Mouse (Mus musculus) neural tube, embryonic 14.5 days (tissue): ENCODE measurements around the gene Rcan1. TPM values are rescaled to one million over a fixed set of nuclear protein-coding genes. Genes with fewer than 3 reads are reported as not detected.
A peak's percentile ranks its signal among the peaks of the same experiment; 100 is the strongest.

ENCODE experiments used
- ATAC-seq: fragments of 200-750 bp; cut with Nextera tagmentation; 2 replicates; pipeline ENCODE4 v1.8.0; 2017; ENCODE audit warnings: low read depth, mild to moderate bottlenecking, moderate TSS enrichment, moderate library complexity
- H3K27ac ChIP-seq: fragments of 300-500 bp; sonication (generic); 2 replicates; pipeline ENCODE4 v1.5.1; 2014; ENCODE audit warnings: low read depth, mild to moderate bottlenecking, control low read depth, low read length, moderate library complexity, mixed read lengths
- H3K27me3 ChIP-seq: fragments of 300-500 bp; sonication (generic); 2 replicates; pipeline ENCODE4 v1.6.1; 2014; ENCODE audit warnings: low read length; ENCODE audit not compliant: control insufficient read depth, insufficient read depth
- H3K36me3 ChIP-seq: fragments of 300-500 bp; sonication (generic); 2 replicates; pipeline ENCODE4 v1.6.1; 2014; ENCODE audit warnings: low read length, mixed read lengths; ENCODE audit not compliant: control insufficient read depth, insufficient read depth
- H3K4me1 ChIP-seq: fragments of 300-500 bp; sonication (generic); 2 replicates; pipeline ENCODE4 v1.6.1; 2014; ENCODE audit warnings: low read length; ENCODE audit not compliant: control insufficient read depth, insufficient read depth
- H3K4me2 ChIP-seq: fragments of 300-500 bp; sonication (generic); 2 replicates; pipeline ENCODE4 v1.6.1; 2014; ENCODE audit warnings: mild to moderate bottlenecking, low read depth, low read length, control low read depth
- H3K4me3 ChIP-seq: fragments of 300-500 bp; sonication (generic); 2 replicates; pipeline ENCODE4 v1.5.1; 2014; ENCODE audit warnings: low read depth, low read length, control low read depth, mixed read lengths
- H3K9ac ChIP-seq: fragments of 300-500 bp; sonication (generic); replicated peaks from 2 replicates; pipeline ENCODE4 v1.6.1; 2014; ENCODE audit warnings: low read depth, mild to moderate bottlenecking, control low read depth, low read length, mixed read lengths
- H3K9me3 ChIP-seq: fragments of 300-500 bp; sonication (generic); 2 replicates; pipeline ENCODE4 v1.6.1; 2016; ENCODE audit warnings: low read length; ENCODE audit not compliant: control insufficient read depth
- WGBS: fragments of 180-500 bp; shearing (Covaris S2); extraction: QIAGEN DNeasy Blood & Tissue Kit; methylation state at CpG from one replicate; pipeline ENCODE4 v1.1.7; 2014; 5-methylcytosine and 5-hydroxymethylcytosine counted together
- polyA plus RNA-seq: library from polyadenylated mRNA; unstranded; fragments of >200 nt; fragmentation: Nextera tagmentation; extraction: Ambion mirVana; gene quantifications from 2 replicates; pipeline ENCODE4 v1.2.1, GENCODE M21; 2014

The Rcan1 gene
- polyA plus RNA-seq, 1 experiment from 2014 or later, result 70.6 TPM

- H3K4me2 ChIP-seq, result no peak overlapping the region
- no peak overlapping the region for H3K27ac ChIP-seq
- WGBS, result 98% methylated on average over 3 of the region's 3 CpGs
- 0 out of 2 replicates have a peak, but pooled peaks cover 4% of the 10 kb centered on the region for H3K36me3 ChIP-seq
- no peak overlapping the region for H3K9ac ChIP-seq
- H3K27me3 ChIP-seq, result no peaks in the 10 kb centered on the region
- no peak overlapping the region for H3K4me3 ChIP-seq
- H3K9me3 ChIP-seq, result no peaks in the 10 kb centered on the region
- ATAC-seq, result no peak
- no peaks in the 10 kb centered on the region; the same call in 1 of the 2 replicates for H3K4me1 ChIP-seq
These were observed 37.5 kb downstream of the Rcan1 start for GRCm38 (mm10) chr16:92433176-92433575.

GRCm38 (mm10) chr16:92430731-92431130 is 39.9 kb downstream of the Rcan1 start:
- Histone ChIP-seq H3K4me2 (no peak overlapping the region), H3K9ac (no peak overlapping the region), H3K27me3 (no peaks in the 10 kb centered on the region), H3K4me3 (no peak overlapping the region), H3K27ac (no peak overlapping the region), H3K9me3 (no peaks in the 10 kb centered on the region), H3K4me1 (no peaks in the 10 kb centered on the region; the same call in 1 of the 2 replicates), H3K36me3 (0 out of 2 replicates have a peak, but pooled peaks cover 4% of the 10 kb centered on the region)
- 95% methylated on average over 8 of the region's 8 CpGs for whole genome bisulfite sequencing
- ATAC-seq, result no peak

DNA sequence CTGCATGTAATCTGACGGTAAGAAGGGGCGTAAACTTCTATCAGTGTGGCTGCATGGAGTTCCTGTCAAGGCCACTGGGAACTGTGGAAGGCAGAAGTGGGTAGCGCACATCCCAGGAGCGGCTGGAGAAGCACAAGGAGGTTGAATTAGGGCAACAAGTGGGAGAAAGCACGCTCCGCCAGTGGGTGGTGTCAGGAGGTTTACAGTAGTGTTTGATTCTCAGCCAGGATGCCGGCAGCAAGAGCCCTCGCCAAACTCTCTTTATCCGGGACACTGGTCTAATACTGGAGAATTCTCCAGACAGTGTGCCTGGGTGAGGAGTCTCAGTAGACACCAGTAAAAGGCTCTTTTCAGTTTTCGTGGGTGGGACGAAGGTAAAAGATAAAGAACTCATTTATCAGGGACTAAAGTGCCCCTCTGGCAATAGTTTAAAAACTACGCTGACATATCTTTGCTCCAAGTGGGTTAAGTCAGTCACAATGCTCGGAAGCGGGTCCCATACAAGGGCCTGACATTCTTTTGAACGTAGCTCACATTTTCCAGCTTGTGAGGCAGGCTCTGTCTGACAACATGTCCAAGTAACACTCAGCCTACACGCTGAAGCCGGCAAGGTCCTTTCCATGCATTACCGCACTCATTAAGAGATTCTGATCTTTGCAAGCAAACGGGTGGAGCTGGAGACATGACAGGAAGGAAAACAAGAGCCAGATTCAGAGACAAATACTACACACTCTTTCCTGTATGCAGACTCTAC is 42.3 kb downstream of the Rcan1 start:
- no peak overlapping the region for H3K4me2 ChIP-seq
- H3K27ac ChIP-seq, result no peak overlapping the region
- no peak overlapping the region for H3K9ac ChIP-seq
- H3K4me1 ChIP-seq, result peaks cover 2% of the 10 kb centered on the region; the same call in 1 of the 2 replicates
- H3K9me3 ChIP-seq, result no peaks in the 10 kb centered on the region
- 66% methylated on average over 19 of the region's 19 CpGs for WGBS
- ATAC-seq, result 0 out of 2 replicates have a peak, but pooled peaks have one; percentile 19
- H3K27me3 ChIP-seq, result no peaks in the 10 kb centered on the region
- H3K36me3 ChIP-seq, result no peaks in the 10 kb centered on the region
- H3K4me3 ChIP-seq, result no peak overlapping the region

GRCm38 (mm10) chr16:92426708-92427107 is 44.0 kb downstream of the Rcan1 start:
- Histone ChIP-seq H3K4me2 (no peak overlapping the region), H3K9ac (no peak overlapping the region), H3K4me1 (peaks cover 6% of the 10 kb centered on the region; the same call in 1 of the 2 replicates), H3K4me3 (no peak overlapping the region), H3K27me3 (no peaks in the 10 kb centered on the region), H3K27ac (no peak overlapping the region), H3K9me3 (no peaks in the 10 kb centered on the region), H3K36me3 (no peaks in the 10 kb centered on the region)
- WGBS, result 30% methylated on average over 6 of the region's 6 CpGs
- no peak for ATAC-seq

DNA sequence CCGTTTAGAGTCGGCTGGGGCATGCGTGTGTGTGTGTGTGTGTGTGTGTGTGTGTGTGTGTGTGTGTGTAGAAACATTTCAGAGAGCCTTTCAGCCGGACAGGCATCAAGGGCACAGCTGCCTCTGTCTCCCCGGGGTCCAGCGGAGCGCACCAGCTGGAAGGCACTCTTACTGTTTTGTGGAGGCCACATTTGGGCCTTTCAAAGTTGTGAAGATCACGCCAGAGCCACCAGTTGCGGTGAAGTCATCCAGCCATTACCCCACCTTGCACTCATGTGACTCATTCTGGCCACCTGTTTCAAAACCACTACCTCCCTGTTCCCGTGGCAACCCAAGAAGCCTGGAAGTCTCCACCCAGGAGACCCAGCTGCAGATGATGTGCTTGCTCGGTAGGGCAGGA is 44.8 kb downstream of the Rcan1 start:
- 67% methylated on average over 11 of the region's 11 CpGs for WGBS

DNA sequence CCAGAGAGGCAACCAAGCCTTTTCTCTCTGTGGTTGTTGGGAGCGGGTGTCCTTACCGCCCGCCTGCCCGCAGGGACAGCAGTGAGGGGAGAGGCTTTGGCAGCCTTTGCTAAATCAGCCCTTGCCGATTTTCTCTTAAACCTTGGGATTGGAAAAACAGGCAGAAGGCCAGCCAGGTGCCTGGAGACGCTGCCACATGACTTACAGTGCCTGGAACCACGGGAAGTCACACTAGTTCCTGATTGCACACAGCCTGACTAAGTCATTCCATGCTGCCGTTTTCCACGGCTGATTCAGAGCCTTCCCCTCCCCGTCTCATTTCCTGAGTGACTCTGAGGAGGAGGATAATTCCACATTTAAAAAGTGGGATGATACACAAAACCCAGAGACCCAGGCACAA is 47.3 kb downstream of the Rcan1 start:
- Histone ChIP-seq H3K36me3 (no peaks in the 10 kb centered on the region), H3K4me3 (no peak overlapping the region), H3K4me1 (peaks cover 6% of the 10 kb centered on the region; the same call in 1 of the 2 replicates), H3K27ac (no peak overlapping the region; the same call in 1 of the 2 replicates), H3K27me3 (no peaks in the 10 kb centered on the region), H3K9ac (no peak overlapping the region), H3K4me2 (no peak overlapping the region), H3K9me3 (no peaks in the 10 kb centered on the region)
- 0 out of 2 replicates have a peak, but pooled peaks have one; percentile 8 for ATAC-seq
- WGBS, result 51% methylated on average over 10 of the region's 10 CpGs

More for the DNA sequence above, 44.8 kb downstream of the Rcan1 start:
- Histone ChIP-seq H3K9ac (no peak overlapping the region), H3K36me3 (no peaks in the 10 kb centered on the region), H3K4me2 (no peak overlapping the region), H3K4me3 (no peak overlapping the region), H3K4me1 (peaks cover 6% of the 10 kb centered on the region; the same call in 1 of the 2 replicates), H3K27me3 (no peaks in the 10 kb centered on the region), H3K27ac (no peak overlapping the region), H3K9me3 (no peaks in the 10 kb centered on the region)
- no peak for ATAC-seq

DNA sequence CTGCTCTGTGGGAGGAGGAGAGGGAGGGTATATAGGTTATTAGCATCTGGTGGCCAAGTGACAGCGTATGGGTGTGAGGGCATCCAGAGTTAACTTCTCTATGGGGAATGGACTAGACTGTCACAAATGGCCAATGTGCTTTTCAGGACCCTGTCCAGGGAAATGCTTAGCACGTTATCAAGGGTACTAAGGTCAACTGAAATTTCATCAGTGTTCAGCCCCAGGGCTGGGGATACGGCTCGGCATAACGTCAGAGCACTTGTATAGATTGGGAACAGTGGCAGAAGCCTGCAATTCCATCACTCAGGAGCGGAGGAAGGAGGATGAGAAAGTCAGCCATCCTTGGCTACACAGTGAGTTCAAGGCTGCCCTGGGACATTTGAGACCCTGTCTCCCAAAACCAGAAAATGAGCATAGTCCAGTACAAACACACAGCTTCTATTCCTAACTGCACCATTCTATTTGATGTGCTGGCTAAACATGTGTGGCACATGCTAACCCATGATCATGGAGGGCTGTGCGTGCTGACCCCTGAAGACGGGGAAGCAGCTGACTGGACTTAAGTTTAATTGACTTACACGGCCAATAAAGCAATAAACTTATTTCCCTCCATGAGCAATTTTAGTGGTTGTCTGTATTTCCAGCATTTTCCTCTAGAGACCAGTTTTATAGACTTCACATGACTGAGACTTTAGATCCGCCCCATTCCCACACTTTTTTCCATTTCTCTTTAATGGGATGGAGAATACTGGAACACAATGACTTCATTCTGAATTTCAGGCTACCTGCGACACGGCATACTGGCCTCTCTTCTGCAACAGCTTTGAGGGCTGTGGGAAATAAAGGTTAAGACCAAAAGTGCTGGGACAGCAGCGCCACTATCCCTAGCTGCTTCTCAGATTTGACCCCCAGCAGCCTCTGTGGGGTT is 48.0 kb downstream of the Rcan1 start:
- Histone ChIP-seq H3K27me3 (no peaks in the 10 kb centered on the region), H3K4me3 (no peak overlapping the region), H3K4me1 (peaks cover 6% of the 10 kb centered on the region; the same call in 1 of the 2 replicates), H3K4me2 (no peak overlapping the region), H3K27ac (no peak overlapping the region; the same call in 1 of the 2 replicates), H3K9me3 (no peaks in the 10 kb centered on the region), H3K36me3 (no peaks in the 10 kb centered on the region), H3K9ac (no peak overlapping the region)
- WGBS, result 65% methylated on average over 13 of the region's 13 CpGs
- ATAC-seq, result no peak

DNA sequence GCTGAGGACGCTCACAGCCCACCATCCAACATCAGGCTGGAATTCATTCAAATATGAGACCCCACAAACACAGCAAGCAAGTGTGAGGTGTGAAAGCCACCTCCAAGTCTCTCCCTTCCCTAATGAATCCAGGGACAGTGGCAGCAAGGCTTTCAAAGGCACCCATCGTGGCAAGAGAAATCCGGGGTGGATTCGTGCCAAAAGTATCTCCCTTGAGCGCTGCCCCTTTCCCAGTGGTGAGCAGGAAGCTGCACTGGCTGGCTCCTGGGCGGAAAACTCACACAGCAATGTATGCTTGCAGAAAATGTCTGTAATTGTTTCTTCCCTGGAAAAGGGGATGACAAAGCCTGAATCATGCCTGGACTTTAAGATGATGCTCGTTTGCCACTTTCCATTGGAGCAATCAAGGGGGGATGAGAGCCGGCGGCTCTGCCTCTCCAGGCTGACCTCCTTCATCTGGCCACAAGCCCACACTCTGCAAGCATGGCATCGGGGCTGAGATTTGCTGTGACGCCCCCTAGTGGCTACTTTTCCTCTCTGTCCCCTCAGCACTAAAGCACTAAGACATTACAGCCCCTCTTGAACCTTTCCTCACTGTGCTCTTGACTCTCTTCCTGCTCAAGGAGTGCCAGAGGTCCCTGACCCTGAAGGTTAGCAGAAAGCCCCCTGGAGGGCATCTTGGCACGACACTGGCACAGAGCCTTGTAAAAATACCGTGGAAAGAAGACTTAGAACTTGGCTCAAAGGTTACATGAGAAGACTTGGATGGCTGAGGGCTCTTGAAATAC is 49.3 kb downstream of the Rcan1 start:
- Histone ChIP-seq H3K36me3 (no peaks in the 10 kb centered on the region), H3K9ac (no peak overlapping the region), H3K9me3 (no peaks in the 10 kb centered on the region), H3K27me3 (no peaks in the 10 kb centered on the region), H3K4me1 (peaks cover 6% of the 10 kb centered on the region; the same call in 1 of the 2 replicates), H3K27ac (no peak overlapping the region), H3K4me2 (no peak overlapping the region), H3K4me3 (no peak overlapping the region)
- 64% methylated on average over 13 of the region's 13 CpGs for WGBS
- no peak for ATAC-seq
